Mouse (Mus musculus): ENCODE results near the gene Tex26. TPM values are rescaled to one million over a fixed set of nuclear protein-coding genes. Genes with fewer than 3 reads are reported as not detected.

Gene Tex26
- total RNA-seq (2018; cell fraction: chromatin; rRNA removed): not detected
- total RNA-seq (2018; cell fraction: cytosol; rRNA removed): not detected
- not detected for total RNA-seq (2018; cell fraction: nucleus; rRNA removed)
- not detected in 3 replicates for polyA plus RNA-seq (2018)

DNA sequence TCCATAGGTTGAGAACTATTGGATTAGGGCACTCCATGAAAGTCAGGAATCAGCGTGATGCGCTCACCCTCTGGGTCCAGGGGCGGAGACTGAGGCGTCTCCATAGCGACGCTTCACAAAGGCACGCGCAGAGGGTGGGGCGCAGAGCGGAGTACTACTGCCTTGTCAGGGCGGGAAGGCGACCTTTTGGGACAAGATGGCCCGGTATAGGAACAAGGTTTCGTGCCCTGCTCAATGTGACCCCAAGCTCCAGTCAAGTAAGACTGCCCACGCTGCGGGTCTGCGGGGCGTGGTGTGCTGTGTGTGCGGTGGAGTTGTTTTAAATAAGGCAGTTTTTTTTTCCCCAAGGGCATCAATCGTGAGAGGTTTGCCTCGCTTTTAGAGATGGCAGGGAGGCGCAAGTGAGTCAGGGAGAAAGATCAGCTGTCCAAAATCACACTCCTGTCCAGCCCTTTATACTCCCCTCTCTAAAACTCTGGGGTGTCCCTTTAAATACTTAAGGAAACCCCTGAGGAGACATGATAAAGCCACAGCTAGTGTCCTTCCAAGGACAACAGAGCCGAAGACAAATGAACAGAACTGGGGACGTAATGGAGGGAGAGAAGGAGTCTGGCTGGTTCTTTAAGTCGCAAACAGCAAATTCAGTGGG is at the start of gene Tex26:
Tex26 (plus strand) TSS at position 130 of the 649 bp plus-strand sequence.
- WGBS (ENCODE audit: missing documents): 3% methylated on average over 25 of the region's 25 CpGs
- Histone ChIP-seq H3K4me3 (ENCODE audit: inconsistent target) (no peak within 1 kb of the TSS), H3K79me2 (ENCODE audit: inconsistent target) (no peaks in the 10 kb centered on the region), H3K27ac (no peak within 1 kb of the TSS), H3K36me3 (ENCODE audit: inconsistent target) (no peaks in the 10 kb centered on the region)

DNA sequence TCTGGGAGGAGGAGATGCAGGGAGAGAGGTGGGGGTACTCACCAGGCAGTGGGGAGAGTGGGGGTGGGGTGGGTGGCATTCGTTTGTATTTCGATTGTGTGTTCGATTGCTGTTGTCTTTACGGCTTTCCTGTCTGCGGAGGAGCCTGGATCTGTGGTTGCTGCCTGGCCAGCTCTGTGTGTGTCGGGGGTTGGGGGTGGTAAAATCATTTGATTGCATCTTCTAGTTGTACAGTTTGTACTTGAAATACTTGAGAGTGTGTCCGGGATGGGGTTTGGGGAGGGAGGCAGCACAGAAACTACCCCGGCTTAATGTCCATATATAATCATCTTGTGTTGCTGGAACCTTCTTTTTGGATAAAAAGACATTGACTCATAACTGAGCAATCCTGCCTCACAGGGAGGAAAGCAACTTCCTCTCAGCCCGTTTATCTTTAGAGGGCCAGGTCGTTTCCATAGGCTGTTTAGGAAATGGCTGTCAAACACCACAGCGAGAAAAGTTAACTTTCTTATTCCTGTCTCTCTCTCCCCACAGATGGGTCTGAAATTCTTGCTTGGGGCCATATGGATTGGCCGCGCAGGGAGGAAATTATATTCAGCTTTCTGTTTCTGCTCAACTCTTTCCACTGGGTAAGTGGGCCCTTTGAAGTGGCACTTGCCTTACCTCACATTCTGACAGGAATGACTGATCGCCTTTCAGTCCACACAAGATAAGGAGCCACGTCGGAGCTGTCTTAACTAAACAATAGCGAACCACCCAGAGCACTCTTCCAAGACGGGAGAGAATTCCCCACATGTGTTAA is 47.7 kb upstream of the Tex26 start:
- H3K4me3 ChIP-seq (ENCODE audit: inconsistent target): no peak overlapping the region
- no peak overlapping the region for H3K27ac ChIP-seq
- WGBS (ENCODE audit: missing documents): 18% methylated on average over 18 of the region's 18 CpGs
- no peaks in the 10 kb centered on the region for H3K79me2 ChIP-seq (ENCODE audit: inconsistent target)
- H3K36me3 ChIP-seq (ENCODE audit: inconsistent target): no peaks in the 10 kb centered on the region

DNA sequence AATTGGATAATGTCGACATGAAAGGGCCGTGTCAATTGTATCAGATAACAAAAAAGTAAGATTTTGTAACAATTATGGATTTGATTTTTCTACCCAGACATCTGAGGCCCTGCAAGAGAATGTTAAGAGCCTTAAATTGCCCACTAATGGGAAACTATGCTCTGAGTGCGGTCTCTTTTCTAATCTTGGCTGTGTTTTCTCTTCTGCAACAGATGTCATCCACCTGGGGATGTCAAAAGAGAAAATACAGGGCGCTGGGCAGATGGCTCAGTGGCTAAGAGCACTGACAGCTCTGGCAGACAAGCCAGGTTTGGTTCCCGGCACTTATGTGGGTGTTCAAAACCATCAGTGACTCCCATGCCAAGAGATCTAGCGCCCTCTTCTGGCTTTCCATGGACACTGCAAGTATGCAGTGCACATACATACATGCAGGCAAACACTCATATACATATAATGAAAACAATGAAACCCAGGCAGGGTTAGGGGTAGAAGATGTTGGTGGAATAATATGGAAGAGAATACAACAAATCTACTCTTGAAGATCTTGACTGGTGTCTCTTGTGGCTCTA is 47.0 kb upstream of the Tex26 start:
- no peak overlapping the region for H3K4me3 ChIP-seq (ENCODE audit: inconsistent target)
- no peaks in the 10 kb centered on the region for H3K79me2 ChIP-seq (ENCODE audit: inconsistent target)
- H3K36me3 ChIP-seq (ENCODE audit: inconsistent target): no peaks in the 10 kb centered on the region
- 64% methylated on average over 6 of the region's 6 CpGs for WGBS (ENCODE audit: missing documents)
- H3K27ac ChIP-seq: no peak overlapping the region

DNA sequence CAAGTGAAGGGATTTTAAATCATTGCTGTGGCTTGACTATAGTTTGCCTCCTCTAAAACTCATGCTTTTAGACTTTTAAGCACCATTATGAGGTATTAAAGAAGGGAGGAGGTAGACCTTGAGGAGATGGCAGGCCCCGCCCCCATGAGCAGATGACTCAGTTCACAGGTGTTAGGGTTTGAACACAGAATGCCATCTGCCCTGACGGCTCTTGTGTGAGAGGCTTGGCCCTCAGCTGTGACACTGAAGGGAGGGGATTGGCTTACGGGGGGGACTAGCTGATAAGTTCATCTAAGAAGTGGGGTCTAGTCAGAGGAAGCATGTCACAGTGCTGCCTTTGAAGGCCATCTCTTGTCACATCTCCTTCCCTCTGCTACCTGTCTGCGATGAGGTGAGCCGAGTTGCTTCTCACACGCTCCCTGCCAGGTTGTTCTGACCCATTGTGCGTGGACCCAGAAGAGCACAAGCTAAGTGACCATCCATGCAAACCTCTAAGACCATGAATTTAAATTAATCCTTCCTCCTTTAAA is 37.9 kb upstream of the Tex26 start:
- Histone ChIP-seq H3K36me3 (ENCODE audit: inconsistent target) (no peaks in the 10 kb centered on the region), H3K4me3 (ENCODE audit: inconsistent target) (no peak overlapping the region), H3K27ac (no peak overlapping the region), H3K79me2 (ENCODE audit: inconsistent target) (no peaks in the 10 kb centered on the region)
- WGBS (ENCODE audit: missing documents): 92% methylated on average over 7 of the region's 7 CpGs

DNA sequence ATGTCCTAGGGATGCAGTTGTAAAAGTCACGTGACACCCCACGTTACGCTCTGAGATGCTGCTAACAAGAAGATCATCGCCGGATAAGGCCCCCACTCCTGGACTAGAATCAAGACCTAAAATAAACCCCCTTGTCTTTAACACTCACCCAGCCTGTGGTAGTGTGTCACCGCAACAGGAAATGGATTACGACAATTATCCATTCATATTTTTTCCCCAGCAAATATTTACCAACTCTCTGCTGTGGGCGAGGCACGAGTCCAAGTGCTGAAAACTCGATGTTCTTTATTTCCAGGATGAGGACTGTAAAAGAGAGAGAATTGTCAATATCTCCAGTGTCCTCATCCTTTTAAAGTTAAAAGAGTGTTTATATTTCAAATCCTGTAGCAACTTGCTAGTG is 37.4 kb upstream of the Tex26 start:
- Histone ChIP-seq H3K79me2 (ENCODE audit: inconsistent target) (no peaks in the 10 kb centered on the region), H3K4me3 (ENCODE audit: inconsistent target) (no peak overlapping the region), H3K36me3 (ENCODE audit: inconsistent target) (no peaks in the 10 kb centered on the region), H3K27ac (no peak overlapping the region)
- 74% methylated on average over 10 of the region's 10 CpGs for WGBS (ENCODE audit: missing documents)

DNA sequence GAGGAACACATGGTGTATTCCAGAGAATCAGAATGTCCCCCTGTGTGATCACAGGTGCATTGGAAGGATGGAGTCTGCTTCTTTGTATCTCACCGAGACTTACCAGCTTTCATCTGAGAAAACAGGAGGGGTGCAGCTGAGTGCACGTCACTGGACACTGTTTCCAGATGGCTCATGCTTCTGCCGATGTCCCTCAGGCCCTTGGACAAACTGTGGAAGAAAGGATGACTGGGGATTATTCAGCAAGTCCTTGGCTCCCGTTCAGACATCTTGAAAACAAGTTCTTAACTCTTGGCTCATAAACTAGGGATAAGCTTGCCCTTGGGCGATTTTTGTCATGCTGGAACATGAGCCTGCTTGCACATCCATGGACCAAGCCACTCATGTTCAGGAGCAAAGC is 36.1 kb upstream of the Tex26 start:
- Histone ChIP-seq H3K79me2 (ENCODE audit: inconsistent target) (no peaks in the 10 kb centered on the region), H3K27ac (no peak overlapping the region), H3K36me3 (ENCODE audit: inconsistent target) (no peaks in the 10 kb centered on the region), H3K4me3 (ENCODE audit: inconsistent target) (no peak overlapping the region)
- WGBS (ENCODE audit: missing documents): 95% methylated on average over 5 of the region's 5 CpGs

DNA sequence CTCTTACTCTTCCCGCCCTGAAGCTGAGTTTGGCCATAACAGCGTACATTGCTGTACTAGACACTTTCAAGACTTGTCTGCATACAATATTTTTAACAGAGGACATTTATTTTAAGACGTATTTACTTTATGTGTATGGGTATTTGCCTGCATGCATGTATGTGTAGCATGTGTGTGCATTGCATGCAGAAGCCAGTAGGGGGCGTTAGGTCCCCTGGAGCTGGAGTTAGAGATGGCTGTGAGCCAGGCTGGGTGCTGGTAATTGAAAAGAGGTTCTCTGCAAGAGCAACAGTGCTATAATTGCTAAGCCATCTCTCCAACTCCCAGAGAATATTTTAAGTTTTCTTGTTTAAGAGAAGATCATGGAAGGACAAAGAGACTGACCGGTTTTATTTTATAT is 34.8 kb upstream of the Tex26 start:
- 84% methylated on average over 5 of the region's 5 CpGs for WGBS (ENCODE audit: missing documents)
- H3K79me2 ChIP-seq (ENCODE audit: inconsistent target): no peaks in the 10 kb centered on the region
- no peak overlapping the region for H3K27ac ChIP-seq
- no peak overlapping the region for H3K4me3 ChIP-seq (ENCODE audit: inconsistent target)
- no peaks in the 10 kb centered on the region for H3K36me3 ChIP-seq (ENCODE audit: inconsistent target)

DNA sequence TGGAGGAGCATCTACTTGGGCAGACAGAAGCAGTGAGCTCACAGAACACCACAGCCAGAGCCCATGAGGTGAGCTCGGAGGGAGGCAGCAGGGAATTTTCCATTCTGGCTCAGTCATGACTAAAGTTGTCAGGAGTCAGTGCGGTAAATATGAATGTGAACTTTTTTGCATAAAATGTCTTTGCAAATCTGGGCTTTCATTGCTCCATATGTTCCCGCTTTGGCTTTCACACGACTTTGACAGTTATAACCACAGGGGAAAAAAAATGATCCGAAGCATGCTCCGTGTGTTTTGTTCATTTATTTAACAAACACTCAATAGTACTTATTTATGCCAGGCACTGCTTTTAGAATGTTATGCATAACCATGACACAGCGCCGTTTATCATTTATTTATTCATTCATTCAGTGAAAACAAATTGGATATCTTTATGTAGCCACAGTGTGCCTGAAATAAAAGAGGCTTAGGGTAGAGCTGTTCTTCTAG is 32.6 kb upstream of the Tex26 start:
- no peak overlapping the region for H3K4me3 ChIP-seq (ENCODE audit: inconsistent target)
- 95% methylated on average over 6 of the region's 8 CpGs for WGBS (ENCODE audit: missing documents)
- no peaks in the 10 kb centered on the region for H3K79me2 ChIP-seq (ENCODE audit: inconsistent target)
- no peak overlapping the region for H3K27ac ChIP-seq
- H3K36me3 ChIP-seq (ENCODE audit: inconsistent target): no peaks in the 10 kb centered on the region

DNA sequence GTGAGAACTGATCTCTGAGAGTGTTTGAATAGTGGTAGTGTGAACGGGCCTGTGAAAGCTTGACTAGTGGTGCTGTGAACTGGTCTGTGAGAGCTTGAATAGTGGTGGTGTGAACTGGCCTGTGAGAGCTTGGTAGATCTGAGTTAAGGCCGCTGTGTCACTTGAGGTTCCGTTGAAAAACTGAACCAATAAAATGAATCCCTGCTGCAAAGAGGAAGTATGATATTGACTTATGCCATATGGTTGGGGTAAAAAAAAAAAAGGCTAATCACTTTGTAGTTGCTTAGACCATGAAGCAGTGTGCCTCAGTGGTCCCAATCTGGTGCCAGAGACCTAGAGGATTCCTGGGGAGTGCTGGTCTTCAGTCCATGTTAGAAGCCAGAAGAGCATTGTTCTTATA is 30.0 kb upstream of the Tex26 start:
- Histone ChIP-seq H3K27ac (no peak overlapping the region), H3K4me3 (ENCODE audit: inconsistent target) (no peak overlapping the region), H3K36me3 (ENCODE audit: inconsistent target) (no peaks in the 10 kb centered on the region), H3K79me2 (ENCODE audit: inconsistent target) (no peaks in the 10 kb centered on the region)
- WGBS (ENCODE audit: missing documents): 52% methylated on average over 3 of the region's 3 CpGs

DNA sequence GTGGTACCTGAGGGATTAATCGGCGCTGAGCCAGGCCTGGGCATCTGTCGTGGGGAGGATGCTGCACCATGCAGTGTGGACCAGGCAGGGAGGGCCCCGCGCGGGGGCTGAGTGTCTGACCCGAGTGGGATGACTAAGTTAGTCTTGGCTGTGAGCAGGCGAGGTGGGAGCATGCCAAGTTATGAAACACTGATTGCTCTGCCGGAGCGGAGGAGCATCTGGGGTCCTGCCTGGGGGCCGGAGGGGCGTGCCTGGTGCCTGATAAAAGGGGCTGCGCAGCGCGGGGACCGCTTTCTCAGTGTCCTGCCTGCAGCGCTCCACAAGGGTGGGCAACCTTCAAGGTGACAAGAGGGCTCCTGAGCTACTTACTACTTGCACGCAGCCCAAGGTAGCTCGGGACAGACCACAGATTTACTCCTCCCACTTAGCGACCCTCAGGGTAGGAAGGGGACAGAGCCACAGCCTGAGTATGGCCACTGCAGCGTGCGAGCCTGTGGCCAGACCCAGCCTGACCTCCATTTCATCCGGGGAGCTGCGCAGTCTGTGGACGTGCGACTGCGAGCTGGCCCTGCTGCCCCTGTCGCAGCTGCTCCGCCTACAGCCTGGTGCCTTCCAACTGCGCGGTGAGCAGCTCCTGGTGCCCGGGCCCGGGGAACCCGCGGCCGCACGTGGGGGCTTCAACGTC is 27.8 kb upstream of the Tex26 start, which contains the start of gene Medag:
Medag (plus strand) TSS at position 241 of the 685 bp plus-strand sequence.
- WGBS (ENCODE audit: missing documents): 26% methylated on average over 36 of the region's 38 CpGs
- H3K79me2 ChIP-seq (ENCODE audit: inconsistent target): no peaks in the 10 kb centered on the region
- H3K36me3 ChIP-seq (ENCODE audit: inconsistent target): no peaks in the 10 kb centered on the region
- no peak within 1 kb of the TSS for H3K4me3 ChIP-seq (ENCODE audit: inconsistent target)
- H3K27ac ChIP-seq: no peak within 1 kb of the TSS

DNA sequence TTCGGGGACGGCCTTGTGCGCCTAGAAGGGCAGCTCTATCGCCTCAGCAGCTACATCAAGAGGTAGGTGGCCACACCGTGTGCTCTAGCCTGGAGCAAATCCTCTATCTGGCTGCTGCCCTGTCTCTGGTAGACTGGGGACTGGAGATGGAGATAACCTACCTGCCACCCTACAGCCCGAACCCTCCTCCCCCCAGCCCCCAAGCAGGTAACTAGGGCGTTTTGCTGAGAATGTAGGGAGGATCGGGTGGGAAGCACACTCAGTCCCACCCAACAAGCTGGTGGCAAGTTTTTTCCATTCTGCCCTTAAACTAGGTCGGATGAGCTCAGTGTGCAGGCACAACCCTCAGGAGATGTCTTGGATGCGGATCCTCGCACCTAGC is 27.3 kb upstream of the Tex26 start:
- Histone ChIP-seq H3K36me3 (ENCODE audit: inconsistent target) (no peaks in the 10 kb centered on the region), H3K79me2 (ENCODE audit: inconsistent target) (no peaks in the 10 kb centered on the region), H3K4me3 (ENCODE audit: inconsistent target) (no peak overlapping the region), H3K27ac (no peak overlapping the region)
- 52% methylated on average over 10 of the region's 11 CpGs for WGBS (ENCODE audit: missing documents)

DNA sequence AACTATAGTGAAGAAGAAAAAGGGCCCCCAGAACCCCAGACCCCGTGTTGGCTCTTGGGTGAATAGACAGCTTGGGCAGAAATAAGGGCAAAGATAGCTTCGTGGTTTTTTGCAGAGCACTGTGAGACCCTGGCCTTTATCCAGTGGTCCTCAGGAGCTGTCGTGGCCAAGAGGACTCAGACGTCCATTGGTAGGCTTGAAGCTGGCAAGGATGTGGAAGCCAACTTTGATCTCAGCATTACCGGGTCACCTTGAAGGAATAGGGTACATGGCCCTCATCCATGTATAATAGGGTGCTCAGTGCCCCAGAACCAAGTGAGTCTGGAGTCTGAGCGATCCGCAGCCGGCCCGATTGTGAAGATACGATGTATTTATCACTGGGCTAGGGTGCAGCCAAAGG is 26.8 kb upstream of the Tex26 start:
- 91% methylated on average over 10 of the region's 10 CpGs for WGBS (ENCODE audit: missing documents)
- no peak overlapping the region for H3K4me3 ChIP-seq (ENCODE audit: inconsistent target)
- H3K27ac ChIP-seq: no peak overlapping the region
- H3K79me2 ChIP-seq (ENCODE audit: inconsistent target): no peaks in the 10 kb centered on the region
- no peaks in the 10 kb centered on the region for H3K36me3 ChIP-seq (ENCODE audit: inconsistent target)

DNA sequence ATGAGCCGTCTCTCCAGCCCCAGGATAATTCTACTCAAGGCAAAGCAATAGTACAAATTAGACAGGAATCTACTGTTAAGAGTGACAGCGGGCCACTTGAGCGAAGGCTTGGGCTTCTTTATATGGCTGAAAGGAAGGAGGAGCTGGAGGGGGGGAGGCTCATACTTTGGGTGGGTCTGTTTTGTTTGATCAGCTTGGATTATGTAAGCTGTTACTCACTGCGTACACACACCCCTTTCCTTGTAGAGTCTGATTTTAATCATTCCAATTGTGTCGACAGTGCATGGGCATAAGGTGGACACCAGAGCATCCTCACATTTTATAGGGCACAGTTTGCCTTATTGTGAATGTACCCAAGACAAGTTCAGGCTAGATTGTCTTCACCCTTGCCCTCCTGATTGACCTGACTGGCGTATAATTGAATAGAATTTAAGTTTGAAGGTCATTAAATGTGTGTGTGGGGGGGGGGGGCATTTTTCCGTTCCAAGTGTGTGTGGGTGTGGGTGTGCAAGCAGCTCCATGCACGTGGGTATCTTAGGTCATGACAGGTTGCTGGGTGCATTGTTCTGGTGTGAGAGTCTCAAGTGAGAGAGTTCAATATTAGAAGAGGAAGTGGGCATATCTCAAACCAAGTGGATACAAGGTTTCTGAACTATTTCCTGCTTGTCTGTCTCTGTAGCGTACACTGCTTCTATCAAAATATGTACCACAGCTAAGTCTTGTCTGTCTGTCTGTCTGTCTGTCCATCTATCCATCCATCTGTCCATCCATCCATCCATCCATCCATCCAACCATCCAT is 24.9 kb upstream of the Tex26 start:
- Histone ChIP-seq H3K79me2 (ENCODE audit: inconsistent target) (no peaks in the 10 kb centered on the region), H3K4me3 (ENCODE audit: inconsistent target) (no peak overlapping the region), H3K27ac (no peak overlapping the region), H3K36me3 (ENCODE audit: inconsistent target) (no peaks in the 10 kb centered on the region)
- WGBS (ENCODE audit: missing documents): 57% methylated on average over 9 of the region's 9 CpGs

DNA sequence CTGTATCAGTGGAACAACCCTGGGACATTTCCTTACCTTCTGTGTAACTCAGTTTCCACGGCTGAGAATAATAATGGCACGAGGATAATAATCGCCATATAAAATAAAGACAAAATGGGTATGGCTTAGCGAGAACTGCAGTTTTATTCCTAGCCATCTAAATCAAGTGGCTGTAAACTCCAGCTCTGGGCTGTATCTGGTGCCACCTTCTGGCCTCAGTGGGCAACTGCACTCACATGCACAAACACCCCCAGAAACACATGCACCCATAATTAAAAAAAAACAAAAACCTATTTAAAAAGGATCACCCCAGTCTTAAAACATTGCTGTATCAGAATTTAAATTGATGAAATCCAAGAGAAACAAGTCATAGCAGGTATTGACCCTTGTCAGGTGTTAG is 22.1 kb upstream of the Tex26 start:
- 94% methylated on average over 4 of the region's 4 CpGs for WGBS (ENCODE audit: missing documents)
- Histone ChIP-seq H3K27ac (no peak overlapping the region), H3K36me3 (ENCODE audit: inconsistent target) (no peaks in the 10 kb centered on the region), H3K4me3 (ENCODE audit: inconsistent target) (no peak overlapping the region), H3K79me2 (ENCODE audit: inconsistent target) (no peaks in the 10 kb centered on the region)
